Mouse (Mus musculus) limb, embryonic 10.5 days (tissue): Measurements from ENCODE around the gene Ccdc110. TPM values are rescaled to one million over a fixed set of nuclear protein-coding genes. Genes with fewer than 3 reads are reported as not detected.

Experiments
- DNase-seq: peaks from one replicate; pipeline ENCODE4 v3.0.0-alpha.2; 2017; ENCODE audit warnings: low spot score
- H3K27ac ChIP-seq: fragments of 300-500 bp; sonication (generic); 2 replicates; pipeline ENCODE4 v1.5.1; 2016; ENCODE audit warnings: mild to moderate bottlenecking
- H3K27me3 ChIP-seq: fragments of 300-500 bp; sonication (generic); 2 replicates; pipeline ENCODE4 v1.6.1; 2016; ENCODE audit warnings: low read depth, mild to moderate bottlenecking; ENCODE audit not compliant: poor library complexity, severe bottlenecking
- H3K36me3 ChIP-seq: fragments of 300-500 bp; sonication (generic); 2 replicates; pipeline ENCODE4 v1.6.1; 2016; ENCODE audit warnings: mild to moderate bottlenecking, moderate library complexity
- H3K4me1 ChIP-seq: fragments of 300-500 bp; sonication (generic); 2 replicates; pipeline ENCODE4 v1.6.1; 2016
- H3K4me3 ChIP-seq: fragments of 300-500 bp; sonication (generic); 2 replicates; pipeline ENCODE4 v1.5.1; 2016; ENCODE audit warnings: mild to moderate bottlenecking, moderate library complexity
- H3K9me3 ChIP-seq: fragments of 300-500 bp; sonication (generic); replicated peaks from 2 replicates; pipeline ENCODE4 v1.6.1; 2016; ENCODE audit warnings: mild to moderate bottlenecking
- WGBS: fragments of 180-500 bp; shearing (Covaris S2); methylation state at CpG from one replicate; pipeline ENCODE4 v1.1.7; 2016; 5-methylcytosine and 5-hydroxymethylcytosine counted together
- polyA plus RNA-seq: library from polyadenylated mRNA; unstranded; fragments of >200 nt; fragmentation: Nextera tagmentation; extraction: Ambion mirVana; gene quantifications from 2 replicates; pipeline ENCODE4 v1.2.1, GENCODE M21; 2016

The Ccdc110 gene
- polyA plus RNA-seq = not detected in 2 replicates

GRCm38 (mm10) chr8:45934582-45935014 lies at the start of gene Ccdc110:
Gene Ccdc110, plus strand, starts transcription at chr8:45934619.
- WGBS = 8% methylated on average over 23 of the region's 23 CpGs
- no peaks in the 10 kb centered on the region for H3K27me3 ChIP-seq
- no peak within 1 kb of the TSS for H3K27ac ChIP-seq
- peaks cover 6% of the 10 kb centered on the region; the same call in 1 of the 2 replicates for H3K4me1 ChIP-seq
- no peaks in the 10 kb centered on the region for H3K9me3 ChIP-seq
- H3K4me3 ChIP-seq = peak within 1 kb of the TSS; percentile 44
- DNase-seq = peak; percentile 99
- H3K36me3 ChIP-seq = no peaks in the 10 kb centered on the region

GRCm38 (mm10) chr8:45885202-45885685 lies 49.2 kb upstream of the Ccdc110 start, which contains the start of gene Pdlim3:
Gene Pdlim3, plus strand, starts transcription at chr8:45885461.
- under 1% methylated on average over 22 of the region's 22 CpGs for WGBS

DNA sequence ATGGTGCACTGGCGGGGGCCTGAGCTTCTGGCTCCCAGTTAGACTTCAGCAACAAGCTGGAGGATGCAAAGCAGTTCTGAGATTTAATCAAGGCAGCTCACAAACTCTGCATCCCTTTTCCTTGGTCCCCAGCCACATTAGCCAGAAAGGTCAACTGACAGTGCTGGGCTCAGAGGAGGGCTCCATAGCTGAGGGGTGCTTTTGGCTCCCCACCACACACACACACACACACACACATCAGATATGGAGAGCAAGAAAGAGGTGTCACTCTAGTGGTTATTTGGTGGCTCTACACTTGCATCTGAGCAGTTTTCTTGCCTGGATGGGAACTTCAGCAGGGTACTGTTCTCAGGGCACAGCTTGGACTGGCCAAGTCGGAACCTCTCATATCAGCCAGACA lies 48.6 kb upstream of the Ccdc110 start:
- Histone ChIP-seq H3K4me3 (peak overlapping the region; percentile 52), H3K36me3 (no peaks in the 10 kb centered on the region), H3K9me3 (no peaks in the 10 kb centered on the region), H3K27me3 (0 out of 2 replicates have a peak, but pooled peaks cover 5% of the 10 kb centered on the region), H3K4me1 (peaks cover 24% of the 10 kb centered on the region), H3K27ac (peak overlapping the region; percentile 67)
- DNase-seq = no peak
- WGBS = 29% methylated on average over 2 of the region's 2 CpGs

More at GRCm38 (mm10) chr8:45885202-45885685, 49.2 kb upstream of the Ccdc110 start, which contains the start of gene Pdlim3:
- H3K27me3 ChIP-seq = 0 out of 2 replicates have a peak, but pooled peaks cover 5% of the 10 kb centered on the region
- no peaks in the 10 kb centered on the region for H3K9me3 ChIP-seq
- DNase-seq = peak; percentile 76
- peak within 1 kb of the TSS; percentile 67 for H3K27ac ChIP-seq
- H3K4me1 ChIP-seq = peaks cover 24% of the 10 kb centered on the region
- H3K36me3 ChIP-seq = no peaks in the 10 kb centered on the region
- peak within 1 kb of the TSS; percentile 52 for H3K4me3 ChIP-seq

- H3K9me3 ChIP-seq = no peaks in the 10 kb centered on the region
- H3K27me3 ChIP-seq = no peaks in the 10 kb centered on the region
- H3K4me3 ChIP-seq = no peak overlapping the region
- no peak for DNase-seq
- no peaks in the 10 kb centered on the region for H3K36me3 ChIP-seq
- no peak overlapping the region for H3K27ac ChIP-seq
- peaks cover 12% of the 10 kb centered on the region for H3K4me1 ChIP-seq
- WGBS = 91% methylated on average over 7 of the region's 7 CpGs
Measured at GRCm38 (mm10) chr8:45889737-45890136, 44.7 kb upstream of the Ccdc110 start.

GRCm38 (mm10) chr8:45896590-45896989 lies 37.8 kb upstream of the Ccdc110 start:
- Histone ChIP-seq H3K27ac (no peak overlapping the region), H3K4me1 (no peaks in the 10 kb centered on the region), H3K4me3 (no peak overlapping the region), H3K36me3 (no peaks in the 10 kb centered on the region), H3K9me3 (no peaks in the 10 kb centered on the region), H3K27me3 (no peaks in the 10 kb centered on the region)
- DNase-seq = peak; percentile 23
- 86% methylated on average over 3 of the region's 3 CpGs for WGBS

- Histone ChIP-seq H3K4me3 (no peak overlapping the region), H3K9me3 (no peaks in the 10 kb centered on the region), H3K27me3 (no peaks in the 10 kb centered on the region), H3K4me1 (no peaks in the 10 kb centered on the region), H3K36me3 (no peaks in the 10 kb centered on the region), H3K27ac (no peak overlapping the region)
- no peak for DNase-seq
- 89% methylated on average over 3 of the region's 3 CpGs for WGBS
Measured at GRCm38 (mm10) chr8:45899783-45900182, 34.6 kb upstream of the Ccdc110 start.

- no peaks in the 10 kb centered on the region for H3K4me1 ChIP-seq
- 87% methylated on average over 8 of the region's 8 CpGs for WGBS
- H3K4me3 ChIP-seq = no peak overlapping the region
- no peak overlapping the region for H3K27ac ChIP-seq
- H3K9me3 ChIP-seq = no peaks in the 10 kb centered on the region
- H3K27me3 ChIP-seq = no peaks in the 10 kb centered on the region
- peak; percentile 17 for DNase-seq
- H3K36me3 ChIP-seq = no peaks in the 10 kb centered on the region
Measured at GRCm38 (mm10) chr8:45901626-45902025, 32.8 kb upstream of the Ccdc110 start.

DNA sequence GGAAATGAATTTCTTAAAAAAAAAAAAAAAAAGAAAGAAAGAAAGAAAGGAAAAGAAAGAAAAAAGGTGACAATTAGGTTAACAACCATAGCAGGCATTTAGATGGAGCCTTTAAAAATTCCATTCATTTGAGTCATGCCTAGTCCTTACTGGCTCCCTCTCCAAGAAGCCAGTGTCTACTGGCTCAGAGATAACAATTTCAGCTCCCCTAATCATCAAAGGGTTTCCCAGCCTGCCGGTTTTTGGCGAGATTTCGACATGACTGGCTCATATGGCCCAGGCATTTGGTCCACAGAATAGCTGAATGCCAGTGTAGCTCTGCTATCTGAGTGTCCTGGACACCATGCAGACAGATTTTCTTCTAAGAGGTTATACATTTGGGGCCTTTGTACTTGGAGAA lies 30.8 kb upstream of the Ccdc110 start:
- Histone ChIP-seq H3K27ac (no peak overlapping the region), H3K36me3 (no peaks in the 10 kb centered on the region), H3K4me1 (no peaks in the 10 kb centered on the region), H3K4me3 (no peak overlapping the region), H3K9me3 (no peaks in the 10 kb centered on the region), H3K27me3 (no peaks in the 10 kb centered on the region)
- 17% methylated on average over 3 of the region's 3 CpGs for WGBS
- DNase-seq = no peak

DNA sequence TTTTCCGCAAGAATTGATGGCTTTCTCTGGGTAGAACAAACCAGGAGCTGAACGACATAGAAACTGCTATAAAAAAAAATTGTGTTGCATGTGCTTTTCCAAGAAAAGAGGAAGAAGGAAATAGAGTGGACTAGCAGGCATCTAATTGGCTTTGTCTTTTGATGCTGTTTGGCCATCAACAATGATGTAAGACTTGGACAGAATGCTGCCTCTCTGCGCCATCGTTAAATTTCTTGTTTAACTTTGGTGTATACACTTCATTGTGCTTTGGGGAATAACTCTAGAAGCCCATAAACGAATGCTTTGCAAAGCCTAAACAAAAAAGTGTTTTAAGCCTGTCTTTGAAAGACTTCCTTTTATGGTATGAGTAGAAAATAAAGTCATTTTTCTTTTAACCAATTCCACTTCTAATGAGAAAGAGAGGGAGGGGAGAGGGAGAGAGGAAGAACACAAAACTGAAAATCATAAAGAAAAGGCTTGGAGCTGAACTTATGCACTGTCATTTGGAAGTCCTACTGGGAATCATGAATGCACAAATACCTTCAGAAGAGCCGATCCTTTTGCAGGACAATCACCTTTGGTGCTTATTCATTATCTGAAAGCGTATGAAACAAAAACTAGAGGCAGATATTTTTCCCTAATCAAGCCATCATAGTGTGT lies 28.7 kb upstream of the Ccdc110 start:
- H3K27ac ChIP-seq = no peak overlapping the region
- H3K4me3 ChIP-seq = no peak overlapping the region
- H3K36me3 ChIP-seq = no peaks in the 10 kb centered on the region
- no peaks in the 10 kb centered on the region for H3K27me3 ChIP-seq
- WGBS = 80% methylated on average over 7 of the region's 7 CpGs
- H3K4me1 ChIP-seq = no peaks in the 10 kb centered on the region
- no peaks in the 10 kb centered on the region for H3K9me3 ChIP-seq
- peak; percentile 2 for DNase-seq

DNA sequence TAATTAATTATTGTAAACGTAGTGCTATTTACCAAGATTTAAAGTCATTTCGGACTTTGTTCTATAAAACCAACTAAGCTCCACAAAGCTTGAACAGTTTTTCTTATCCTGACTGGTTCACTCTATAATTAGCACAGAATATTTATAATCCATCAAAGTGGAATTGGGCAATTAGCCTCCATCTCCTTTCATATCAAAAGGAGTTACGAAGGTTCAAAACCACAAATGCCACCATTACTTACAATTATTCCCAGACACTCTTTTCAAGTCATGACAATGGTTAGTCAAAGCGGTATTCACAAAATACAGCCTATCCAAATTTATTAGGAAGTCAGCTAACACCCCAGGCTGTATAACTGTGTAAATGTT lies 28.2 kb upstream of the Ccdc110 start:
- peak; percentile 1 for DNase-seq
- Histone ChIP-seq H3K27ac (no peak overlapping the region), H3K36me3 (no peaks in the 10 kb centered on the region), H3K4me3 (no peak overlapping the region), H3K4me1 (no peaks in the 10 kb centered on the region), H3K27me3 (no peaks in the 10 kb centered on the region), H3K9me3 (no peaks in the 10 kb centered on the region)
- 88% methylated on average over 4 of the region's 4 CpGs for WGBS

- no peak overlapping the region for H3K27ac ChIP-seq
- no peaks in the 10 kb centered on the region for H3K36me3 ChIP-seq
- H3K4me3 ChIP-seq = no peak overlapping the region
- no peaks in the 10 kb centered on the region for H3K27me3 ChIP-seq
- H3K9me3 ChIP-seq = no peaks in the 10 kb centered on the region
- DNase-seq = no peak
- 91% methylated on average over 11 of the region's 11 CpGs for WGBS
- H3K4me1 ChIP-seq = peaks cover 6% of the 10 kb centered on the region
Measured at GRCm38 (mm10) chr8:45913707-45914106, 20.7 kb upstream of the Ccdc110 start.

GRCm38 (mm10) chr8:45916496-45916895 lies 17.9 kb upstream of the Ccdc110 start:
- no peaks in the 10 kb centered on the region for H3K9me3 ChIP-seq
- no peak overlapping the region for H3K4me3 ChIP-seq
- H3K27ac ChIP-seq = peak overlapping the region; percentile 56
- no peaks in the 10 kb centered on the region for H3K27me3 ChIP-seq
- peaks cover 6% of the 10 kb centered on the region for H3K4me1 ChIP-seq
- WGBS = 84% methylated on average over 3 of the region's 3 CpGs
- no peaks in the 10 kb centered on the region for H3K36me3 ChIP-seq
- no peak for DNase-seq

DNA sequence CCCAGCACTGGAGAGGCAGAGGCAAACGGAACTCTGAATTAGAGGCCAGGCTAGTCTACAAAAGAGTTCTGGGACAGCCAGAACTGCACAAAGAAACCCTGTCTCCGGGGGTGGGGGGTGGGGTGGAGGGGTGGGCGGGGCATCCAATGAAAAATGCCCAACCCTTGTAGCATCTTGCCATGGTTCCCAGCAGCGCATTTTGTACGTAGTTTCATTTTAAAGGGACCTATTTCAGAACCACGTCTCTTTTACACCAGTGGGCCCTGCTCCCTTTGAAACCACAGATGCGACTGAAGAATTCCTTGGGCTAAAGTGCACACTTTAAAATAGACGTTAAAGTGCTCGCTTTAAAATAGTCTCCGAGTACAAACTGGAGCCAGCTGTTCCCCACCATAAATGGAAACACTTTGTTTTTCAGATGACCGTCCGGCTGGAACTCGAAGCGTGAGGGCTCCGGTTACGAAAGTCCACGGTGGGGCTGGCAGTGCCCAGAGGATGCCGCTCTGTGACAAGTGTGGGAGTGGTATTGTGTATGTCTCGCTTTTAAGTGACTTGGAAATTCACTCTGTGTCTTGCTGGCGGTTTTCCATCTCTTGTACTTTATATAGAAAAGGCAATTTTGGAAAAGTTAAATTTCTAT lies 17.3 kb upstream of the Ccdc110 start:
- Histone ChIP-seq H3K4me3 (no peak overlapping the region), H3K27ac (peak overlapping the region; percentile 56), H3K4me1 (peaks cover 6% of the 10 kb centered on the region), H3K9me3 (no peaks in the 10 kb centered on the region), H3K36me3 (no peaks in the 10 kb centered on the region), H3K27me3 (no peaks in the 10 kb centered on the region)
- no peak for DNase-seq
- WGBS = 84% methylated on average over 20 of the region's 20 CpGs
